Mouse (Mus musculus): ENCODE data around the gene Xdh. TPM values are rescaled to one million over a fixed set of nuclear protein-coding genes. Genes with fewer than 3 reads are reported as not detected.

Xdh gene
- total and polyA plus RNA-seq, 3 experiments: 0.17 TPM; not detected in 2

DNA sequence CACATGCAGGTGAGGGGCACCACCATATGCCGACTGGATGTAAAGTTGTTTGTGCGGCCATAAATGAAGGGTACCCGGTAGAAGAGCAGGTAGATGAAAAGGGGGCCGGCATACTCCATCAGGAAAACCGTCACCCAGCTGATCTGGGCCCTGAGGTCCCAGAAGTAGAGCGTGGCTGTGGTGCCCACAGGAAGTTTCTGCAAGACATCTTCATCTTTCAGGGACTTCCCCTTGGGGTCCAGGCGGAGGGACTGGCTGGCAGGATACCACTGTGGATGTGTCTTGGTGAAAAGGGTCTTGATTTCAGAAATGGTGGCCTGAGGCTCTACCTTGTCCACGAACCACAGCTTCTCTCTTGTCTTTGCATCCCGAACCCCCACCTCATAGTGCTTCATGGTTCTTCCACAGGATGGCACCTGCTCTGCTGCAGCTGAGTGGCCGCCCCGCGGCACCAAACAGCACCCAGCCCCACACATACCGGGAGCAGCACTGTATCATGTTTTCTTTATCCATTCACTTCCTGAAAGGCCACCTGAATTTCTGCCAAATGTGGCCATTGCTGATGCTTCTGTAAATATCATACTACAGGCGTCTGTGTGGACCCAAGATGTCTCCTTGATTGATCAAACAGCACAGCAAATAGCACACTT is 78.9 kb downstream of the Xdh start:
- no peaks in the 10 kb centered on the region for H3K9me3 ChIP-seq (replicated peaks; ENCODE audit: low read length)
- no peaks in the 10 kb centered on the region for H3K79me2 ChIP-seq (replicated peaks; ENCODE audit: control insufficient read depth, extremely low read depth, insufficient read depth, poor library complexity, severe bottlenecking)
- no peak overlapping the region for H3K4me2 ChIP-seq (ENCODE audit: insufficient read depth, low read depth, poor library complexity, severe bottlenecking)
- in situ Hi-C loops (cut with MboI; ENCODE audit: low pct_ligation_motif_present, low pct_unique_long_range_greater_than_20kb, low sequenced_read_pairs) (no loop called here), dilution Hi-C loops (cut with MboI; ENCODE audit: extremely low pct_ligation_motif_present, extremely low pct_unique_long_range_greater_than_20kb, low sequenced_read_pairs) (no loop called here)
- no peak overlapping the region for H3K4me3 ChIP-seq (replicated peaks in 1 of 3; ENCODE audit: low read depth in 2 of 3, low read length in 2 of 3, poor library complexity in 1 of 3)
- 0 out of 2 replicates have a peak, but pooled peaks have one; percentile 31 for TF ChIP-seq ETS1 (conservative IDR thresholded peaks at IDR 0.05; ENCODE audit: low read depth, low read length)
- no peak for TF ChIP-seq USF2 (conservative IDR thresholded peaks at IDR 0.05; ENCODE audit: low read depth, low read length)
- H3K36me3 ChIP-seq (replicated peaks in 1 of 2; ENCODE audit: control insufficient read depth in 1 of 2, insufficient read depth in 1 of 2, low read length in 1 of 2): no peaks in the 10 kb centered on the region
- no peak for DNase-seq (ENCODE audit: extremely low read depth)
- H3K9ac ChIP-seq (ENCODE audit: insufficient read depth, low read depth): no peak overlapping the region
- peaks cover 15 to 48% of the 10 kb centered on the region in 2 experiments for H3K4me1 ChIP-seq (ENCODE audit: control insufficient read depth in 1 of 2, insufficient read depth in 2 of 2)
- no peaks in the 10 kb centered on the region for H3K27me3 ChIP-seq (replicated peaks)
- no peak overlapping the region for H3K27ac ChIP-seq (ENCODE audit: insufficient read depth, low read depth)

DNA sequence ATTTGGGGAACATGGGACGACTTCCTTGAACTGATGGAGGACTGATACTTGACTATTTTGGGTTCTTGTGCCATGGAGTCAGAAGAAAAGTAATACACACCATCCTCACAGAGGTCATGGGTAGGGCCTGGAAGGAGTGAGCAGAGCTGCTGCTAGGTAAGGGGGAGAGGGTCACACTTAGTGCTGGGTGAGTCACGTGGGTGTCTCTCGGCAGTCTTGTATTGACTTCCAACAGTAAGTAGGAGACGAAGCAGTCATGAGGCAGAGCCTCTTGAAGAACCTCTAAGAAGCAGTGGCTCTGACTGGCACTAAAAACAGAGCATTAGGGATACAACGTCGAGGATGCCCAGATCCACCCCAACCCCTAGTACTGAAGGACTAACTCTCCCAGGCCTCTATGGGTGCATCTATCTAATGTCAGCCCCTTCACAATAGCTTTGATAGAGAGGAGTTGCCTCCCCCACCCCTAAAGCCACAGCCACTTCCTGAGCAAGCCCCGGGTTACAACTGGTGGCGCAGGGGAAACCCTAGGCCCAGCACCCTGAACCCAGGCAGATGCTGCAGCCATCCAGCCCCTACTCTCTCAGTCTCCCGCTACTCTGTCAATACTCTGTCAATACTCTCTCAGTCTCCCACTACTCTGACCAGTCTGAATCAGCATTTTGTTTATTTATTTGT is 80.8 kb downstream of the Xdh start:
- dilution Hi-C loops (cut with MboI; ENCODE audit: extremely low pct_ligation_motif_present, extremely low pct_unique_long_range_greater_than_20kb, low sequenced_read_pairs) (no loop called here), in situ Hi-C loops (cut with MboI; ENCODE audit: low pct_ligation_motif_present, low pct_unique_long_range_greater_than_20kb, low sequenced_read_pairs) (no loop called here)
- Histone ChIP-seq H3K79me2 (replicated peaks; ENCODE audit: control insufficient read depth, extremely low read depth, insufficient read depth, poor library complexity, severe bottlenecking) (no peaks in the 10 kb centered on the region), H3K4me3 (replicated peaks in 1 of 3; ENCODE audit: low read depth in 2 of 3, low read length in 2 of 3, poor library complexity in 1 of 3) (no peak overlapping the region), H3K36me3 (replicated peaks in 1 of 2; ENCODE audit: control insufficient read depth in 1 of 2, insufficient read depth in 1 of 2, low read length in 1 of 2) (no peaks in the 10 kb centered on the region), H3K27ac (ENCODE audit: insufficient read depth, low read depth) (no peak overlapping the region), H3K27me3 (replicated peaks) (no peaks in the 10 kb centered on the region), H3K4me1 (ENCODE audit: control insufficient read depth in 1 of 2, insufficient read depth in 2 of 2) (peaks cover 15 to 44% of the 10 kb centered on the region in 2 experiments), H3K4me2 (ENCODE audit: insufficient read depth, low read depth, poor library complexity, severe bottlenecking) (no peak overlapping the region), H3K9me3 (replicated peaks; ENCODE audit: low read length) (no peaks in the 10 kb centered on the region), H3K9ac (ENCODE audit: insufficient read depth, low read depth) (no peak overlapping the region)
- TF ChIP-seq SIN3A (IDR thresholded peaks at IDR 0.05; ENCODE audit: low read length) (no peak), ZNF384 (IDR thresholded peaks at IDR 0.05; ENCODE audit: low read depth, low read length) (no peak), MYC (IDR thresholded peaks at IDR 0.05; ENCODE audit: low read depth, low read length) (no peak), USF2 (conservative IDR thresholded peaks at IDR 0.05; ENCODE audit: low read depth, low read length) (0 out of 2 replicates have a peak, but pooled peaks have one; percentile 9), NELFE (IDR thresholded peaks at IDR 0.05; ENCODE audit: low read depth, low read length) (no peak), GABPA (IDR thresholded peaks at IDR 0.05; ENCODE audit: insufficient replicate concordance, low read depth, low read length) (no peak), ZC3H11A (IDR thresholded peaks at IDR 0.05; ENCODE audit: low read depth, low read length) (no peak), RAD21 (IDR thresholded peaks at IDR 0.05; ENCODE audit: low read depth, low read length) (no peak), NRF1 (IDR thresholded peaks at IDR 0.05; ENCODE audit: low read depth, low read length) (no peak), CHD2 (IDR thresholded peaks at IDR 0.05; ENCODE audit: low read length) (no peak), MEF2A (IDR thresholded peaks at IDR 0.05; ENCODE audit: borderline replicate concordance, low read depth, low read length) (peak; percentile 39; the same call in 1 of the 2 replicates), ETS1 (conservative IDR thresholded peaks at IDR 0.05; ENCODE audit: low read depth, low read length) (peak; percentile 38; the same call in 1 of the 2 replicates), MXI1 (IDR thresholded peaks at IDR 0.05; ENCODE audit: low read depth, low read length) (no peak), BHLHE40 (IDR thresholded peaks at IDR 0.05; ENCODE audit: low read depth, low read length) (no peak), IRF4 (IDR thresholded peaks at IDR 0.05; ENCODE audit: low read depth, low read length) (0 out of 2 replicates have a peak, but pooled peaks have one; percentile 8), SMC3 (IDR thresholded peaks at IDR 0.05; ENCODE audit: low read depth, low read length) (no peak), USF1 (IDR thresholded peaks at IDR 0.05; ENCODE audit: low read depth, low read length) (peak; percentile 47), TCF12 (IDR thresholded peaks at IDR 0.05; ENCODE audit: low read depth, low read length) (0 out of 2 replicates have a peak, but pooled peaks have one; percentile 26), ZKSCAN1 (IDR thresholded peaks at IDR 0.05; ENCODE audit: borderline replicate concordance, low read depth, low read length) (no peak)
- peak; percentile 59 for DNase-seq (ENCODE audit: extremely low read depth)
